Mouse (Mus musculus): ENCODE measurements around the gene Sae1. TPM values are rescaled to one million over a fixed set of nuclear protein-coding genes. Genes with fewer than 3 reads are reported as not detected.

The Sae1 gene
- polyA plus RNA-seq, 1 experiment from 2014 or later, result 264 TPM

DNA sequence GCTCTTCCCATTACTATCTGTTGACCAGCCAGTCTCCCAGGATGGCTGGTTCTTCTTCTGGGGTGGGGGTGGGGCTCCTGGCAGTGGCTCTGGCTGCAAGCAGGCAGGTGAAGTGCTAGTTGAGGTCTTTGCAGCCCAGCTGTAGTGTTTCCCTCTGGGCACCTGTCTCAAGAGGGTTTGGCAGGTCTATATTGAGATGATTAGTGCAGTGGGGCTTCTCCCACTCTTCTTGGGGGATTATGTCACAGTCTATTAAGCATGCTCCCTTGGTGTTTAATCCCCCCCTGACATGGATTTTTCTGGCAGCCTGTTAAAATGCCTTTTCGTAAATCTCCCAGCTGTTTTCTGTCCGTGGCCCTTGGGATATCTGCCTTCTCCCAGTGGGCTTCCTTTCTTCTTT, 25.3 kb upstream of the Sae1 start:
- WGBS, result 63% methylated on average over 2 of the region's 2 CpGs
- Histone ChIP-seq H3K4me2 (no peak overlapping the region), H3K27ac (replicated peaks) (peak overlapping the region; percentile 33; the same call in 1 of the 2 replicates), H3K9me3 (no peaks in the 10 kb centered on the region), H3K36me3 (peaks cover 18% of the 10 kb centered on the region), H3K9ac (peak overlapping the region; percentile 17; the same call in 1 of the 2 replicates), H3K4me3 (no peak overlapping the region), H3K4me1 (replicated peaks) (peaks cover 16% of the 10 kb centered on the region), H3K27me3 (no peaks in the 10 kb centered on the region)
- no peak for ATAC-seq (ENCODE audit: low read depth)

DNA sequence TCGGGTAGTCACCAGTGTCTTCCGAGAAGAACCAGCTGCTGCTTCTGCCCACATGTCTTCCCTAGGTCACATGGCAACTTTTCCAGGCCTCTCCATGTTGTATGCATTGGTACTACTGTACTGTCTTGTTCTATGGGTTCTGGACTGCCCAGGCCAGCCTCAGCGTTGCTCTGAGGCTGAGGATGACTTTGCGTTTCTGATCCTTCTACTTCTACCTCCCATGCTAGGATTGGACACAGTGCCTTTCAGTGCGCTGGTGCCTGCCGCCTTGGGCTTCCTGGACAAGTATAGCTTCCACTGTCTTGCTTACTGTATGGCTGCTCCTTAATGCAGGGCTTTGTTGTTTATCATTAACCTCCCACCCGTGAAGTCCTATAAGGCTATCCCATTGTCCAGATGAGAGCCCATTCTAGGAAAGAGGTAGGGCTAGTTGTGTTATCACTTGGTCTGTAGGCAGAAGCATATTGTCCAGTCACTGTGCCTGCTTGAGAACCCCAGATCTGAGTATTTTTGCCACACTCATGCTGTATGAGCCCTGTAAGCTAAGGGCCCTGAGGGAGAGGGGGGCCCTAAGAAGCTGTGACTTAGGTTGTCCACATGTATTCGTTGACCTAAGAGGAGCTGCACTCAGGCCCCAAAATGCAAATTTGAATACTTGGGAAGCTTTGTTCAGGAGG, 24.8 kb upstream of the Sae1 start:
- ATAC-seq (ENCODE audit: low read depth), result no peak
- Histone ChIP-seq H3K4me2 (no peak overlapping the region), H3K36me3 (peaks cover 12% of the 10 kb centered on the region), H3K27ac (replicated peaks) (peak overlapping the region; percentile 33; the same call in 1 of the 2 replicates), H3K27me3 (no peaks in the 10 kb centered on the region), H3K4me1 (replicated peaks) (peaks cover 16% of the 10 kb centered on the region), H3K9ac (no peak overlapping the region), H3K4me3 (no peak overlapping the region), H3K9me3 (no peaks in the 10 kb centered on the region)
- 88% methylated on average over 8 of the region's 8 CpGs for WGBS

DNA sequence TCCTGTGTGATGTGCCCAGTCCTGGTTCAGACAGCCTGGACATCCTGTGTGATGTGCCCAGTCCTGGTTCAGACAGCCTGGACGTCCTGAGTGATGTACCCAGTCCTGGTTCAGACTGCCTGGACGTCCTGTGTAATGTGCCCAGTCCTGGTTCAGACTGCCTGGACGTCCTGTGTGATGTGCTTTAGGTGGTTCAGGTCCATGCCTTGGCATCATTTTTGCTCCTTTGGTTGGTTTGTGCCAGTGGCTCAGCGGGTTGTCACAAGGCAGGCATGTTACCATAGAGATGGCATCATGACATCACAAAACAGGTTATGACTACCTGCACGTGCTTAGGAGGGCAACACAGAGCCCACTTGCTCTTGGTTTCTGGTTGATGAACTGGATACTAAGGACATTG, 23.5 kb upstream of the Sae1 start:
- H3K4me2 ChIP-seq, result no peak overlapping the region
- no peaks in the 10 kb centered on the region for H3K27me3 ChIP-seq
- no peaks in the 10 kb centered on the region for H3K9me3 ChIP-seq
- no peaks in the 10 kb centered on the region; the same call in 1 of the 2 replicates for H3K36me3 ChIP-seq
- no peak overlapping the region for H3K27ac ChIP-seq (replicated peaks)
- 90% methylated on average over 5 of the region's 5 CpGs for WGBS
- ATAC-seq (ENCODE audit: low read depth), result no peak
- peaks cover 25% of the 10 kb centered on the region for H3K4me1 ChIP-seq (replicated peaks)
- H3K9ac ChIP-seq, result no peak overlapping the region
- no peak overlapping the region for H3K4me3 ChIP-seq

DNA sequence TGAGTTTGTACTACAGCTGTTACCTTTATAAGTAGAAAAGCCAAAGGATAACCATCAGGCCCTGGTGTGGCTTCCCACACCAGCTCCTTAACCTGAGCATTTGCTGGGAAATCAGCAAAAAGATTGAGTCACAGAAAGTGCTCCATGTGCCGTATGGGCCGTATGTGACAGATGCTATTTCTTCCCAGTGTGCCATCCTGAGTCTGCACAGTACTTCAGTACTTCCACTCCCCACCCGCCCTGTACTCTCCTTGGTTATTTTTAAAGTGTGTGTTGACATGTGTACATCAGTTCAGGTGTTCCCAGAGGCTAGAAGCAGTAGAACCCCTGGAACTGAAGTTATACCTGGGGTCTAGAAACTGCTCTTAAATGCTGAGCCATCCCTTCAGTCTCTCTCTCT, 19.4 kb upstream of the Sae1 start:
- H3K27me3 ChIP-seq, result no peaks in the 10 kb centered on the region
- H3K27ac ChIP-seq (replicated peaks), result no peak overlapping the region
- no peak overlapping the region for H3K9ac ChIP-seq
- ATAC-seq (ENCODE audit: low read depth), result no peak
- no peak overlapping the region for H3K4me2 ChIP-seq
- 93% methylated on average over 3 of the region's 3 CpGs for WGBS
- H3K9me3 ChIP-seq, result no peaks in the 10 kb centered on the region
- no peak overlapping the region for H3K4me3 ChIP-seq
- no peaks in the 10 kb centered on the region; the same call in 1 of the 2 replicates for H3K36me3 ChIP-seq
- H3K4me1 ChIP-seq (replicated peaks), result peaks cover 40% of the 10 kb centered on the region

DNA sequence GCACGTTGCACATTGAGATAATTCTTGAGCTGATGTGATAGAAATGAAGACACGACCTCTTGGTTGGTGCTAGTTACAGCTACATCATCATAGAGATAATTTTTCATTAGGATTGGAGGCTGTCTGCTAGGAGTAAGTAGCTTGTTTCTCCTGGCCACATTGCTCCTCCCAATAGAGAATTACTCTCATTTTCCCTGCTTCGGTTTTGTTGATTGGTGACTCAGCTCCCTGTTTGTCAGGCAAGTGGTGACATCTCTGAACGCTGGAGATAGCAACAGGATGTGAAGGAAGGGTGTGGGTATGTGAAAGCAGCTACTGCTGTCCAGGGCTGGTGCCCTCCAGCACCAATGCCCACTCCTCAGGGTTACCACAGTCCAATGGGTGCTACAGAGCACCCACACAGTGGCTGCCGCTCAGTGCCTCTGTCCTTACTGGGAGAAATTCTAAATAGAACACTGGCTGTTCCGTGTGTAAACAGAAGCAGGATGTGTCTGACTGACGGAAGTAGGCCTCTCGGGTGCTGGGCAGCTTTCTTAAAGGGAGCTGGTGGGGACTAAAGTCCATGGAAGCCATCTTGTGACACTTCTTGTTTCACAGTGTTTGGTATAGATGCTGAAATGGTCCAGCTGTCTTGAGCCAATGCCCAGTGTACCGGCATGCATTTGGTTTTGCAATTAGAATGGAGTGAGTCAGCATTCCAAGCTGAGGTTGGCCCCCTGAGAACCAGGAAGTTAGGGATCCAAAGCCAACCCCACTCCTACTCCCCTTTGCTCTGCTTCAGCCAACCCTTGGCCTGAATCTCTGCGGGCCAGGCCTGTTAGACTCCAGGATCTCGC, 18.1 kb upstream of the Sae1 start:
- H3K36me3 ChIP-seq, result no peaks in the 10 kb centered on the region; the same call in 1 of the 2 replicates
- H3K27me3 ChIP-seq, result no peaks in the 10 kb centered on the region
- no peak for ATAC-seq (ENCODE audit: low read depth)
- H3K4me2 ChIP-seq, result peak overlapping the region; percentile 77
- H3K9me3 ChIP-seq, result no peaks in the 10 kb centered on the region
- peaks cover 37% of the 10 kb centered on the region for H3K4me1 ChIP-seq (replicated peaks)
- 72% methylated on average over 11 of the region's 11 CpGs for WGBS
- H3K9ac ChIP-seq, result peak overlapping the region; percentile 61
- H3K4me3 ChIP-seq, result 0 out of 2 replicates have a peak overlapping the region, but pooled peaks have one; percentile 6
- H3K27ac ChIP-seq (replicated peaks), result peak overlapping the region; percentile 81

DNA sequence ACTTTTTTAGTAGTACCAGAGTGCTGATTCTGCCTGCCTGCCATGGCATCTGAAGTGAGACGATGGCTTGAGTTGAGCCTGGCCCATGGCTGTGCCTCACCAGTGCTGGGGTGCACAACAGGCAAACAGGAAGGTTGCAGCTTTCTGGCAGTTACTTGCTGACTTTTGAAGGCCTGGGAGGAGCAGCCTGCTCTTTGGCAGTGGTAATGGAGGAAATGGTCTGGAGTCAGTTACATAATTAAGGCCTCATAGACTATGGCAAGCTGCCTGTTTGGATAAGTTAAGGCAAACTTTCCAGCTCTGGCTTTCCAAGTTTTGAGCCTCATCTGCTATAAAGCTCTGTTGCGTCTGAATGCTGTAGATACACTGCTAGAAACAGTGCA, 17.5 kb upstream of the Sae1 start:
- Histone ChIP-seq H3K4me3 (peak overlapping the region; percentile 10; the same call in 1 of the 2 replicates), H3K9ac (peak overlapping the region; percentile 61), H3K9me3 (no peaks in the 10 kb centered on the region), H3K4me1 (replicated peaks) (peaks cover 37% of the 10 kb centered on the region), H3K4me2 (peak overlapping the region; percentile 77), H3K36me3 (no peaks in the 10 kb centered on the region), H3K27me3 (no peaks in the 10 kb centered on the region), H3K27ac (replicated peaks) (peak overlapping the region; percentile 81)
- WGBS, result 76% methylated on average over 2 of the region's 2 CpGs
- no peak for ATAC-seq (ENCODE audit: low read depth)

DNA sequence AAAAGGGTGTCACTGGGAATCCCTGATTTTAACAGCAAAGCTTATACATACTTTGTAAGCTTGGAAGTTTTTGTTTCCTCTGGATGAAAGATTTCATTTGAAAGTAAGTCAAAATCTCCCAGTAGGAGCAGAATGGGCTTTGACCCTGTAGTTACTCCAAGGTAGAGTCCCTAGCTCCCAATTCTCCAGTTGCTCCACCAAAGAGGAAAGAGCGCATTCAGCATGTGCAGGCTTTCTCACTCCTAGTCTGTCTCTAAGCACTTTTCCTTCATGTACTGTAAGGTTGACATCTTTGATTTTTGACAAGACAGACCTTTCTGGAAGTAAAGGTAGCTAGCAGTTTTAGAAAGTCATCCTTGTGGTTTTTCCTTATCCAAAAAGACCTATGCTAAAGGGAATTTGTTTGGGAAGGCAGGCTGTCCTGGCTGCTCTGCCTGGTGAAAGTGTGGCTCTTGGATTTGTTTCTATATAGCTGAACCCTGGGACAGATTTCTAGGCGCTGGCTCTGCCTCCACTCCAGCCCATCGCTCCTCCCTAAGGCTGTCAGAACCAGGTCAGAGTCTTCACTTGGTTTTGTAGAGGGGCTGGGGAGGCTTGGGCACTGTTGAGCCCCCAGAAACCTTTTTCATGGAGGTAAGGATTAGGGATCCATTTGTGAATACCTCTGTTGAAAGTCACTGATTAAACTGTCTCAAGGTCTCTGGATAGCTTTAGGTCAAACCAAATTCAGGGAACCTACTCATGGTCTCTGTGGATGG, 16.9 kb upstream of the Sae1 start:
- no peak for ATAC-seq (ENCODE audit: low read depth)
- no peaks in the 10 kb centered on the region for H3K36me3 ChIP-seq
- peaks cover 37% of the 10 kb centered on the region for H3K4me1 ChIP-seq (replicated peaks)
- WGBS, result 79% methylated on average over 3 of the region's 3 CpGs
- H3K4me3 ChIP-seq, result peak overlapping the region; percentile 10; the same call in 1 of the 2 replicates
- H3K9me3 ChIP-seq, result no peaks in the 10 kb centered on the region
- H3K27me3 ChIP-seq, result no peaks in the 10 kb centered on the region
- peak overlapping the region; percentile 81 for H3K27ac ChIP-seq (replicated peaks)
- peak overlapping the region; percentile 77 for H3K4me2 ChIP-seq
- peak overlapping the region; percentile 61 for H3K9ac ChIP-seq

DNA sequence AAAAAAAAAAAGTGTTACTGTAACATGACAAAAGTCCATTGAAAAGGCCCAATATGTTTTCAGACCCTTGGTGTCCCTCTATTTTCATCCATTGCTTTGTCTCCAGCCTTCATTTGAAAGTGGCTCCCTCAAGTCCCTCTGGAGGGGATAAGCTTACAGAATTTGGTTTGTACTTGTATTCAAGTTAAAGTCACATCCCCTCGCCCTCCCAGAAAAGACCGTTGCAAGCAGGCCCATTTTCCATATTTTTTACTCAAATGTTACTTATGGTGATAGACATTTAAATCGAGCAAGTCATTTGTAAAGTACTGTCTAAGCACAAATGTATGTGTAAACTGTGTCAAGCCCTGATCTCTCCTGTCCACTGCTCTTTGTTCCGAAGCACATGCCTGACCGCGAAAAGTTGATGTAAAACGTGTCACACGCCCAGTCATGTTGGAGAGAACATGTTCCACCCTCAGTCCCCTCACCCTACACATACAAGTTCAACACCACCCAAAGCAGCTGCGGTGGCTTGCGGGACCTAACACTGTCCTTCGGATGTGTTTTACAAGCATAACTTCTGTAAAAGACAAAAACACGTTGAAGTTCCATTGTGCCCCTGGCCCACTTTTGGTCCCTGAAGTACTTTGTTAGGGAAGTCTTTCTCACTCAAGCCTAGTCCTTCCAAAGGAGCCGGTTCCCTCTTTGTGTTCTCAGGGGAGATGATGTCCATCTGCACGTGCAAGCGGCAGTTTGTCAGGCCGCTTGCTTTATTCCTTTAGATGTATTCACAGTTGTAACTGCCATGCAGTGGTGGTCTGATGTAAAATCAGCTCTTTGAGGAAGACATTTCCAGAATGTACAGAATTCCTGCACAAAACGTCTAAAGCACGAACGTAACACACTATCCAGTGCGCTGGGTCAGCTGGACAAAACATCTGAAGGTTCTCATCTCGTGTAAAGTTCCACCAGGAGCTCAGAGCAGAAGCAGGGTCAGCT, 15.7 kb upstream of the Sae1 start:
- peak overlapping the region; percentile 93 for H3K4me3 ChIP-seq
- H3K9me3 ChIP-seq, result no peaks in the 10 kb centered on the region
- H3K27ac ChIP-seq (replicated peaks), result peak overlapping the region; percentile 100
- peak overlapping the region; percentile 100 for H3K9ac ChIP-seq
- peaks cover 46% of the 10 kb centered on the region for H3K4me1 ChIP-seq (replicated peaks)
- ATAC-seq (ENCODE audit: low read depth), result no peak
- no peaks in the 10 kb centered on the region for H3K27me3 ChIP-seq
- H3K36me3 ChIP-seq, result no peaks in the 10 kb centered on the region
- H3K4me2 ChIP-seq, result peak overlapping the region; percentile 77
- WGBS, result 20% methylated on average over 21 of the region's 21 CpGs

DNA sequence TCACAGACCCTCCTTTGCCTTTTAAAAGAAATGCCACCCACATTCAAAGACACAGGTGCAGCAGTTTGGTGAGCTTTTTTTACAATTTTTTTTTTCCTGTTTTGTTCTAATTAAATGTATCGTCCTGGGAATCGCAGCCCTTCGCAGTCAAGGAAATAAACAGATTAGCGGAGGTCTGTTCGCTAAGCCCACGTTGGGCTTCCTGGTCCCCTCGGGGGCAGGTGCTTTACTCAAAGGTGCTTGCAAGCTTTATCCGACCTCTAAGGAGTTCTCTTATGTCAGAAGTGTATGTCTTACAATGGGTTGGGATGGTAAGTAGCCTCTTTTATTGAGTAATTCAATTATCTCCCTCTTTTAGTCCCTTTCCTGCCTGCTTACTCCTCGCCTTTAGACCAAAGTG, 14.8 kb upstream of the Sae1 start:
- H3K4me3 ChIP-seq, result peak overlapping the region; percentile 93
- WGBS, result under 1% methylated on average over 9 of the region's 9 CpGs
- no peaks in the 10 kb centered on the region for H3K9me3 ChIP-seq
- H3K36me3 ChIP-seq, result no peaks in the 10 kb centered on the region
- H3K27me3 ChIP-seq, result no peaks in the 10 kb centered on the region
- no peak for ATAC-seq (ENCODE audit: low read depth)
- H3K27ac ChIP-seq (replicated peaks), result peak overlapping the region; percentile 100
- H3K4me1 ChIP-seq (replicated peaks), result peaks cover 46% of the 10 kb centered on the region
- H3K9ac ChIP-seq, result peak overlapping the region; percentile 100
- peak overlapping the region; percentile 77 for H3K4me2 ChIP-seq

DNA sequence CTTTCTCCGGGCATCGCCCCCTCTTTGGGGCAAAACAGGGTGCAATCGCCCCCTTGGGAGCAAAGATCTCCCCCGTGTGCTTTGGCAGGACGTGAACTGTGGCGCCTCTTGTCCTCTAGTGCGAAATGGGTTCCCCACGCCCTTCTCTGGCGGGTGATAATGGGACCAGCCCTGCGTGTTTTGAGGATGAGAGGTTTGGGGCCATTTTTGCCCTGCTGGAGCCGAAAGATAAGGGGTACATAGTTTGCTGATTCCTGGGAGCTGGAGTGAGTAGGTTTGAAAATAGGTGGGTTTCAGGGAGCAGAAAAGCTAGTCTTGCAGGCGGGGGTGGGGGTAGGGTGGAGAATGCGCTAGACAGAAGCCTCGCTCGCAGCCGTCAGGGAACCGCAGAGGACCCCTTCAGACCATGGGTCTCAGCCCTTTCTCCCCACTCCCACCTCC, 14.4 kb upstream of the Sae1 start:
- Histone ChIP-seq H3K27me3 (no peaks in the 10 kb centered on the region), H3K4me3 (peak overlapping the region; percentile 93), H3K4me2 (peak overlapping the region; percentile 77), H3K36me3 (no peaks in the 10 kb centered on the region), H3K4me1 (replicated peaks) (peaks cover 44% of the 10 kb centered on the region), H3K27ac (replicated peaks) (peak overlapping the region; percentile 100), H3K9me3 (no peaks in the 10 kb centered on the region), H3K9ac (peak overlapping the region; percentile 100)
- under 1% methylated on average over 17 of the region's 17 CpGs for WGBS
- no peak for ATAC-seq (ENCODE audit: low read depth)

Measured in neural tube, embryonic 13.5 days (tissue).